Mouse (Mus musculus): ENCODE measurements at regions not wholly inside any gene's neighbourhood (a gene's known extent, or its start where the extent isn't known, plus 50 kb on each side); places are given as distances from the start of the nearest gene placed in this dataset.

DNA sequence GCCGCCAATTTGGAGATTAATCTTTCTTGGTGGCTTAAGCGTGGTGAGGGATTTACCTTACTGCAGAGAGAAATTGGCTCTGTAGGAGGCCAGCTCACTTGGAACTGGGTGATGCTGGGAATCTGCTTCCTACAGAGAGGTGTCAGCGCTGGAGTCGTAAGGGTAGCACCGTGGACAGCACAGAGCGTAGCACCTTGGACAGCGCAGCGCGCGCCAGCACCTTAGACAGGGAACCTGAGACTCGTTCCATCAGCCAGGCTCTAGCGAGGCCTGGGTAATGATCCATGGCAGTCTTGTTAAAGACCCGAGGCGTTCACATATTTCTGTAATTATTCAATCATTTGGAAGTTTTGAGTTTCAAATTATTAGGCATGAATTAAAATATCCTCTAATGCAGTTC, 261.9 kb upstream of the Gjb5 start:
- Histone ChIP-seq H3K4me2 (replicated peaks) (no peak overlapping the region), H3K27ac (no peak overlapping the region), H3K36me3 (no peaks in the 10 kb centered on the region), H3K9ac (replicated peaks) (no peak overlapping the region), H3K4me1 (replicated peaks) (0 out of 2 replicates have a peak, but pooled peaks cover 2% of the 10 kb centered on the region), H3K27me3 (no peaks in the 10 kb centered on the region), H3K4me3 (replicated peaks) (no peak overlapping the region), H3K9me3 (no peaks in the 10 kb centered on the region)
- no peak for ATAC-seq
- 10% methylated on average over 14 of the region's 14 CpGs for WGBS

DNA sequence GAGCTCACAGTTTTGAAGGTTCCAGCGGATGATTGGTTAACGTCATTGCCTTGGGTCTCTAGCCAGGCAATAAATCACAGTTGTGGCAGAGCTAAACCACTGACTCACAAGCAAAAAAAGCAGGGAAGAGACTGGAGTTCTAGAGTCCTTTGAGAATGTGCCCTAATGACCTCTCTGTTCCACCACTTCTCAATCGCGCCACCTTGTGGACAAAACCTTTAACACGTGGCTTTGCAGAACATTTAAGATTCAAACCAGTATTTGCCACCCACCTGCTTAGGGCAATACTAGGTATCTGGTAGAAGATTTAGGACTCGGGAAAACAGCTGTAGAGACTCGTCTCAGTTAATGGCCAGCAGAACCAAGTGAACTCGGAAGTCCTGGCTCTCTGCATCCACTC, 254.8 kb upstream of the Gjb5 start:
- H3K27ac ChIP-seq = no peak overlapping the region
- no peaks in the 10 kb centered on the region for H3K36me3 ChIP-seq
- H3K4me1 ChIP-seq (replicated peaks) = no peaks in the 10 kb centered on the region
- no peak overlapping the region for H3K4me3 ChIP-seq (replicated peaks)
- 57% methylated on average over 8 of the region's 8 CpGs for WGBS
- H3K4me2 ChIP-seq (replicated peaks) = no peak overlapping the region
- no peak for ATAC-seq
- no peak overlapping the region for H3K9ac ChIP-seq (replicated peaks)
- H3K27me3 ChIP-seq = no peaks in the 10 kb centered on the region
- H3K9me3 ChIP-seq = no peaks in the 10 kb centered on the region

GRCm38 (mm10) chr4:127600919-127601318, 242.9 kb upstream of the Gjb5 start:
- Histone ChIP-seq H3K36me3 (no peaks in the 10 kb centered on the region), H3K4me3 (replicated peaks) (no peak overlapping the region), H3K4me1 (replicated peaks) (no peaks in the 10 kb centered on the region; the same call in 1 of the 2 replicates), H3K27ac (no peak overlapping the region), H3K27me3 (no peaks in the 10 kb centered on the region), H3K9me3 (no peaks in the 10 kb centered on the region), H3K4me2 (replicated peaks) (no peak overlapping the region), H3K9ac (replicated peaks) (no peak overlapping the region)
- 68% methylated on average over 8 of the region's 8 CpGs for WGBS
- ATAC-seq = no peak

DNA sequence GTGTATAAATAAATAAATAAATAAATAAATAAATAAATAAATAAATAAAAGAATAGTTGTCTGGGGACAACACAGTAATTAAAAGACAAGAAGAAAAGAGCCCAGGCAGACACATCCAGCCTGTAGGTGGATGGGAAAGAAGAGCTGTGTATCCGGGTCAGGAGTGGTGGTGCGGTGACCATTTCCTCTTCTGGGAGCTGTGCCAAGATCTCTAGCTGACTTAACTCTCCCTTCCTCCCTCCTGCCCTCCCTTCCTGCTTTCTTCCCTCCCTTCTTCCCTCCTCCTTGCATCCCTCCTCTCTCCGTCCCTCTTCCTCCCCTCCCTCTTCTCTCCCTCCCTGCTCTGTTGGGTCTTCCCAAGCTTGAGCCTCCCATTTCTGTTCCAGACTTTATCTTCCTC, 240.6 kb upstream of the Gjb5 start:
- no peaks in the 10 kb centered on the region for H3K36me3 ChIP-seq
- no peak overlapping the region for H3K9ac ChIP-seq (replicated peaks)
- no peak overlapping the region for H3K4me3 ChIP-seq (replicated peaks)
- H3K27me3 ChIP-seq = no peaks in the 10 kb centered on the region
- H3K4me2 ChIP-seq (replicated peaks) = no peak overlapping the region
- H3K27ac ChIP-seq = no peak overlapping the region
- no peaks in the 10 kb centered on the region; the same call in 1 of the 2 replicates for H3K4me1 ChIP-seq (replicated peaks)
- 83% methylated on average over 3 of the region's 3 CpGs for WGBS
- no peak for ATAC-seq
- H3K9me3 ChIP-seq = no peaks in the 10 kb centered on the region

DNA sequence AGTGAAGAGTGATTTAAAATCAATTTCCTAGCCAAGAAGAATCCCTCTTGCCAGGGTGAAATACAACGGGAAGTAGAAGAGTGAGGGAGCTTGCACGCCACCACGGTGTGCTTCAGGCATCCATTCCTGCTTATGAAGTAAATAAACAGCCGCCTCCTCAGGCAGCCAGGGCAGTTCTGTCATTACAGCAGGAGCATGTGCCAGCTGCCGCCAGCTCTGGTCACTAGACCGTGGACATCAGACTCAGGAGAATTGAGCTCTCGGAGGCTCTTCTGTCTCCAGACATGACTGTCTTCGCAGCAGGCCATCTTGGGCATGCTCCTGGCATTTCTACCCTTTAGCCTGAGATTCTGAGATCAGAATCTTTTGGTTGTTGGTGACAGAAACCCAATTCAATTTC, 236.1 kb upstream of the Gjb5 start:
- no peak for ATAC-seq
- H3K4me2 ChIP-seq (replicated peaks) = no peak overlapping the region
- H3K9me3 ChIP-seq = no peaks in the 10 kb centered on the region
- WGBS = 80% methylated on average over 8 of the region's 8 CpGs
- H3K27ac ChIP-seq = no peak overlapping the region
- H3K4me3 ChIP-seq (replicated peaks) = no peak overlapping the region
- H3K27me3 ChIP-seq = no peaks in the 10 kb centered on the region
- no peak overlapping the region for H3K9ac ChIP-seq (replicated peaks)
- H3K36me3 ChIP-seq = no peaks in the 10 kb centered on the region
- no peaks in the 10 kb centered on the region for H3K4me1 ChIP-seq (replicated peaks)

GRCm38 (mm10) chr4:127591540-127591939, 233.6 kb upstream of the Gjb5 start:
- 55% methylated on average over 3 of the region's 3 CpGs for WGBS
- Histone ChIP-seq H3K9ac (replicated peaks) (no peak overlapping the region), H3K4me2 (replicated peaks) (no peak overlapping the region), H3K4me3 (replicated peaks) (no peak overlapping the region), H3K4me1 (replicated peaks) (no peaks in the 10 kb centered on the region), H3K27ac (no peak overlapping the region), H3K27me3 (no peaks in the 10 kb centered on the region), H3K9me3 (peaks cover 5% of the 10 kb centered on the region; the same call in 1 of the 2 replicates), H3K36me3 (no peaks in the 10 kb centered on the region)
- ATAC-seq = no peak

- Histone ChIP-seq H3K27ac (no peak overlapping the region), H3K9me3 (peaks cover 5% of the 10 kb centered on the region; the same call in 1 of the 2 replicates), H3K4me1 (replicated peaks) (no peaks in the 10 kb centered on the region), H3K36me3 (no peaks in the 10 kb centered on the region), H3K27me3 (no peaks in the 10 kb centered on the region), H3K9ac (replicated peaks) (no peak overlapping the region), H3K4me2 (replicated peaks) (no peak overlapping the region), H3K4me3 (replicated peaks) (no peak overlapping the region)
- WGBS = 73% methylated on average over 4 of the region's 4 CpGs
- ATAC-seq = no peak
Measured at GRCm38 (mm10) chr4:127586822-127587221, 228.8 kb upstream of the Gjb5 start.

DNA sequence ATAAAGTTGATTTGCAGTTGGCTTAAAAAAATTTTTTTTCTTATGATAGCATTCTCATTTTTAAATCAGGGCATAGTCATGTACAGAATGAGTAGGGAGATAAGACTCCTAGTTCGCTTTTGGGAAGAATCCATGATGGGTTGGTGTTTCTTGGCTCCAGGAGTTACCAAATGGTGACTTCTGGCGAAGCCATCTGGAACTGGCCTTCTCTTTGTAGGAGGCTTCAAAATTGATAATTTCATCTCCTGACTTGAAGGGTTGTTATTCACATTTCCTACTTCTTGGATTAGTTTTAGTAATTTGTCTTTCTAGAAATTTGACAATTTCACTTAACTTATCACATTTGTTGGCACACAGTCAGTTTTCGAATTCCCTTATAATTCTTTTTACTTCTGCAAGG, 218.5 kb upstream of the Gjb5 start:
- Histone ChIP-seq H3K4me2 (replicated peaks) (no peak overlapping the region), H3K27ac (no peak overlapping the region), H3K4me3 (replicated peaks) (no peak overlapping the region), H3K36me3 (no peaks in the 10 kb centered on the region), H3K9ac (replicated peaks) (no peak overlapping the region), H3K9me3 (0 out of 2 replicates have a peak, but pooled peaks cover 7% of the 10 kb centered on the region), H3K4me1 (replicated peaks) (no peaks in the 10 kb centered on the region), H3K27me3 (no peaks in the 10 kb centered on the region)
- WGBS = 93% methylated on average over 3 of the region's 3 CpGs
- ATAC-seq = no peak

DNA sequence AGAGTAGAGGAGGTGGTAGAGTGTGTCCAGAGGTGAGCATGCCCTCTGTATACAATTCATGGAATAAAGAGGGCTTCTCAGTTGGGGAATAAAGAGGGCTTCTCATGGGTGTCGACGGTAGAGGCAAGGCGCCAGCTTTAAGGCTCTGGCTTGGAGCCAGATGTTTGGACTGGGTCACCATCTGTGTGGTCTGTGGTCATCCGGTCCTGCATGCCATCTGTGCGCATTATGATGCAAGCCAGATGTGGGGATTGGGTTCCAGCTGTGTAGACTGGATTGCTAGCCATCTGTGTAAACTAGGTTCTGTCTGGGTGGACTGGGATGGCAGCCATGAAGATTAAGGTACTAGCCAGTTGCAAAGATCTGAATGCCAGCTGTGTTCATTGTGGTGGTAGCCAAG, 204.6 kb upstream of the Gjb5 start:
- Histone ChIP-seq H3K27me3 (no peaks in the 10 kb centered on the region), H3K4me1 (replicated peaks) (0 out of 2 replicates have a peak, but pooled peaks cover 5% of the 10 kb centered on the region), H3K9me3 (no peaks in the 10 kb centered on the region), H3K9ac (replicated peaks) (no peak overlapping the region), H3K4me2 (replicated peaks) (no peak overlapping the region), H3K27ac (no peak overlapping the region), H3K36me3 (no peaks in the 10 kb centered on the region), H3K4me3 (replicated peaks) (no peak overlapping the region)
- 92% methylated on average over 5 of the region's 5 CpGs for WGBS
- no peak for ATAC-seq

- no peak overlapping the region for H3K9ac ChIP-seq (replicated peaks)
- no peak overlapping the region for H3K4me2 ChIP-seq (replicated peaks)
- H3K27ac ChIP-seq = no peak overlapping the region
- no peak for ATAC-seq
- H3K4me3 ChIP-seq (replicated peaks) = no peak overlapping the region
- H3K9me3 ChIP-seq = no peaks in the 10 kb centered on the region
- 0 out of 2 replicates have a peak, but pooled peaks cover 5% of the 10 kb centered on the region for H3K4me1 ChIP-seq (replicated peaks)
- 64% methylated on average over 7 of the region's 7 CpGs for WGBS
- no peaks in the 10 kb centered on the region for H3K27me3 ChIP-seq
- no peaks in the 10 kb centered on the region for H3K36me3 ChIP-seq
Measured at GRCm38 (mm10) chr4:127558572-127558971, 200.6 kb upstream of the Gjb5 start.

GRCm38 (mm10) chr4:127552456-127553225, 194.7 kb upstream of the Gjb5 start:
- no peaks in the 10 kb centered on the region for H3K27me3 ChIP-seq
- H3K9ac ChIP-seq (replicated peaks) = no peak overlapping the region
- ATAC-seq = no peak
- H3K9me3 ChIP-seq = no peaks in the 10 kb centered on the region
- no peak overlapping the region for H3K4me3 ChIP-seq (replicated peaks)
- no peak overlapping the region for H3K27ac ChIP-seq
- no peak overlapping the region for H3K4me2 ChIP-seq (replicated peaks)
- no peaks in the 10 kb centered on the region for H3K36me3 ChIP-seq
- 90% methylated on average over 12 of the region's 12 CpGs for WGBS
- peaks cover 11% of the 10 kb centered on the region for H3K4me1 ChIP-seq (replicated peaks)

- peak overlapping the region; percentile 7; the same call in 1 of the 2 replicates for H3K4me3 ChIP-seq (replicated peaks)
- no peaks in the 10 kb centered on the region for H3K9me3 ChIP-seq
- peak overlapping the region; percentile 39 for H3K4me2 ChIP-seq (replicated peaks)
- H3K27me3 ChIP-seq = no peaks in the 10 kb centered on the region
- ATAC-seq = no peak
- no peak overlapping the region; the same call in 1 of the 2 replicates for H3K9ac ChIP-seq (replicated peaks)
- WGBS = 56% methylated on average over 12 of the region's 12 CpGs
- peak overlapping the region; percentile 30; the same call in 1 of the 2 replicates for H3K27ac ChIP-seq
- peaks cover 11% of the 10 kb centered on the region for H3K4me1 ChIP-seq (replicated peaks)
- no peaks in the 10 kb centered on the region for H3K36me3 ChIP-seq
Measured at GRCm38 (mm10) chr4:127549581-127549980, 191.6 kb upstream of the Gjb5 start.

All from midbrain, embryonic 13.5 days (tissue).